Mouse (Mus musculus) lung, adult 2 months (tissue): ENCODE results near the gene Rpn1.

Experiments used
- CTCF ChIP-seq: fragments of 200-500 bp; IDR thresholded peaks from 2 replicates; pipeline ENCODE4 v1.5.1; 2011; ENCODE audit warnings: mild to moderate bottlenecking, low read length, control low read depth; ENCODE audit not compliant: insufficient read depth
- POLR2A ChIP-seq: fragments of 200-500 bp; IDR thresholded peaks from 2 replicates; pipeline ENCODE4 v1.6.1; 2011; ENCODE audit warnings: low read depth, mild to moderate bottlenecking, control low read depth, low read length, borderline replicate concordance; ENCODE audit errors: extremely low read depth

DNA sequence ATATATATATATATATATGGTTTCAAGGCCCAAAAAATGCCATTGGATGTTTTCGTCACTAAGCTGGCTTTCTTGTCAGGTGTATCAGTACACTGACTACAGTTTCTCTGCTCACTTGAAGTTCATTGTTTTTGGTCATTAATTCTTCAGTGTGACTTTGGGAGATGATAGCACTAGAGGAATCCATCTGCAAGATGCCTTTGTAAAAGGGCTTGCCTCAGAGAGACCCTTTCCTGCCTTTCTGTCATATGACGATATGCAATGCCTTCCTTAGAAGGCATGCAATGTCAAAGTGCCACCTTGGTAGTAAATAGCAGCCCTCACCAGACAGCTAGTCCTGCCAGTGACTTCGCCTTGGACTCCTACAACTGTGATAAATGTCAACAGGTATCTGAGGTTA lies 610 bp upstream of the Rpn1 start:
- no peak for TF ChIP-seq CTCF
- no peak for TF ChIP-seq POLR2A
